Mouse (Mus musculus): Measurements from ENCODE around the gene Uckl1. TPM values are rescaled to one million over a fixed set of nuclear protein-coding genes. Genes with fewer than 3 reads are reported as not detected.

Uckl1 gene
- polyA plus RNA-seq, 1 experiment from 2014 or later, result 62.0 TPM

DNA sequence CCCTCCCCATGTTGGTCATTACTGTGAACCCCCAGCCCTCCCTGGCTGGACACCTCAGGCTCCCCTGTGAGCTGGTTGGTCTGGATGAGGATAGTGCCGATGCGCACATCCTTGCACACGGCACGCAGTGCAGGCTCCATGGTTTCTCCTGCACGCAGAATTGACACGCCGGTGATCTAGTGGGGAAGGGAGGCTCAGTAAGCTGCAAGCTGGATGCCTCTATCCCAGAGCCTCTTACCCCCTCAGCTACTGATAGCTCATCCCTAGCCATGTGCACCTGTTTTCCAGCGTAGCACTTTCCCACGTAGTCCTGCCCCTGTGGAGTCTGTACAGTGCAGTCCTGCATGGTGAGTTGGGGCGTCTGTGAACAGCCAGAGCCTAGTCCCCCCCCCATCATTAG, 14.8 kb downstream of the Uckl1 start:
- Histone ChIP-seq H3K27ac (replicated peaks) (no peak overlapping the region), H3K4me1 (replicated peaks) (no peaks in the 10 kb centered on the region), H3K4me3 (no peak overlapping the region), H3K27me3 (no peaks in the 10 kb centered on the region), H3K9me3 (no peaks in the 10 kb centered on the region), H3K9ac (no peak overlapping the region), H3K4me2 (no peak overlapping the region), H3K36me3 (peaks cover 7% of the 10 kb centered on the region)
- no peak for ATAC-seq (ENCODE audit: low FRiP score, low read depth)
- WGBS, result 94% methylated on average over 10 of the region's 10 CpGs

DNA sequence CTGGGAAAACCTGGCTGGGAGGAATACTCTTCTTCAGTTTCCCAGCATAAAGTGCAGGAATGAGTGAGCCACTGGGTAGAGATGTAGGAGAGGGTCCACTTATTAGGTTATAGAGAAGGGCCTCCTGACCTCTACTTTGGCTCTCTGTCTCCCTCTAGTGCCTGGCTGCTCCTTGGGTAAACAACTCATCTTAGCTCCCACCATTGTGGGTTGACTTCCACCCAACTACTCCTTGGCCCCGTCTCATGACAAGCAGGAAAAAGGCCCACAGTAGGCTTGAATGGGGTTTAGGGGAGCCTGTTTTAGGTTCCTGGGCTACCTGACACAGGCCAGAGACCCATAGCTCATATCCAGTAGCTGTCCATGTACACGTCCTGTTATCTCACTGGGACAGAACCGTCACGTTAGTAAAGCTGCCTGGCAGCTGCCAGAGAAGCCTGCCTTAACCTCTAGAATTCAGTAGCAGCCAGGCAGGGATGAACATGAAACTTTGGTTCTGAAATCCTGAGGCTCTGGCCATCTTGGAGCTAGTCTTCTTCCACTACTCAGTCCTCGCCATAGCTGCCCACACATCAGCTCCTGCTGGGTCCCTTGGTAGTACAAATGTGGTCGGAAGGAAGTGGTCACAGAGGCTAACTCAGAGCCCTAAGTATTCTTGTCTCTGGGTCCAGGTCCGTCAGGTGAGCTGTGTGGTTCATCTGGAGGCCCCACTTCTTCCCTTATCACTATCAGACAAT, 16.3 kb downstream of the Uckl1 start:
- Histone ChIP-seq H3K36me3 (peaks cover 1% of the 10 kb centered on the region; the same call in 1 of the 2 replicates), H3K9ac (no peak overlapping the region), H3K4me3 (no peak overlapping the region), H3K4me1 (replicated peaks) (no peaks in the 10 kb centered on the region), H3K9me3 (no peaks in the 10 kb centered on the region), H3K27me3 (no peaks in the 10 kb centered on the region), H3K4me2 (no peak overlapping the region), H3K27ac (replicated peaks) (no peak overlapping the region)
- 84% methylated on average over 7 of the region's 7 CpGs for WGBS
- no peak for ATAC-seq (ENCODE audit: low FRiP score, low read depth)

DNA sequence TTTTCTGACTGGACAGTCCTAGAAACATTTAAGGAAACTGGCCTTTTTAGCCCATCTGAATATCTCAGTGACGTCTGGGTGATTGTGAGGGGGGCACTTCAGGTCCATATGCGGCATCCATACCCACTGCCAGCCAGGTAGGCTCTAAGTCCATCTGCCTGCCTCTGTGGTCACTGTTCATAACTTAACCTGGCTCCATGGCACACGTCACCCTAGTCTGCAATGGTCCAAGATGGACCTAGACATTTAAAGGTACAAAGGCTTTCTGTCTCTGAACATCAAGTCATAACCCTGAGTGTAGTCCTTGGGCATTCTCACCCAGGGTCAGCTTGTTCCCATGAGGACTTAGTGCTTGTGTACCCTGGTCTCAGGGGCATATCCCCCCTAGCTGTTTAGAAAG, 17.4 kb downstream of the Uckl1 start:
- Histone ChIP-seq H3K4me2 (no peak overlapping the region), H3K36me3 (no peaks in the 10 kb centered on the region), H3K27ac (replicated peaks) (no peak overlapping the region), H3K9me3 (no peaks in the 10 kb centered on the region), H3K27me3 (no peaks in the 10 kb centered on the region), H3K4me1 (replicated peaks) (no peaks in the 10 kb centered on the region), H3K9ac (no peak overlapping the region), H3K4me3 (no peak overlapping the region)
- ATAC-seq (ENCODE audit: low FRiP score, low read depth), result no peak
- WGBS, result 89% methylated on average over 3 of the region's 3 CpGs

DNA sequence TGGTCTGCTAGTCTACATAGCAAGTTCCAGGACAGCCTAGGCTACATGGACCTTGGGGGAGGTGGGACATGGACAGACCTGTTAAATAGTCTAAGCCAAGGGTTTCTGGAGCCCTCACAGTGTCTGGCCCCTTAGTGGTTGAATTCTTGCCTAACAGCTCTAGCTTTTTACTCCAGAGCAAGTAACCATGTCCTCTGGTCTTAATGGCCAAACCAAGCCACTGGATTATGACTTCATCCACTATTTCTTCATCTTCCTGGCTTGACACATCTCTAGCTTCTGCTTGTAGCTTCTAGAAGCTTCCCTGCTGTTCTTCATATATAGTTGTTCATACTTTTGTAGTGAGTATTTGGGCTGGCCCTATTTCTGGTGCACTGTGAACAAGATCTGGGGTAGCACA, 30.9 kb downstream of the Uckl1 start:
- Histone ChIP-seq H3K4me1 (replicated peaks) (no peaks in the 10 kb centered on the region), H3K4me3 (no peak overlapping the region), H3K9ac (no peak overlapping the region), H3K9me3 (no peaks in the 10 kb centered on the region), H3K27ac (replicated peaks) (no peak overlapping the region), H3K4me2 (no peak overlapping the region), H3K36me3 (peaks cover 46% of the 10 kb centered on the region), H3K27me3 (no peaks in the 10 kb centered on the region)
- ATAC-seq (ENCODE audit: low FRiP score, low read depth), result no peak

DNA sequence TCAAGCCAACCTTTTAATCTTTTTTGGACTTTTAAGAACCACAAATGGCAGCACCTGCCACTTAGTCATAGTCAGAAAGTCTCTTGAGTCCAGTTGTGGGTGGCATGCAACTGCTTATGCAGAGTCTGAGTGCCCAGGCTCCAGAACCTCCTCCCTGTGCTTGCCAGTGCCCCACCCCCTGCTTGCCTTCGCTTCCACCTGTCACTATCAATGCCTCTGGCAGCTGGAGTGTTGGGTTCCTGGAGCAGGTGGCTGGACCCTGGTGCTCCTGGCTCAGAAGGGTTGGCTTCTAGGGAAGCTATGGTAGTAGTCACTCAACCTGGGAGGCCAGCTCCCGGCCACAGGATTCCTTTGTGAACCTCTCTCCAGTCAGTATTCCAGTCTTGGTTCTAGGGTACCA, 34.5 kb downstream of the Uckl1 start:
- Histone ChIP-seq H3K27me3 (no peaks in the 10 kb centered on the region), H3K4me2 (no peak overlapping the region), H3K9me3 (no peaks in the 10 kb centered on the region), H3K4me3 (no peak overlapping the region), H3K27ac (replicated peaks) (no peak overlapping the region), H3K36me3 (peaks cover 71% of the 10 kb centered on the region), H3K9ac (no peak overlapping the region), H3K4me1 (replicated peaks) (no peaks in the 10 kb centered on the region)
- no peak for ATAC-seq (ENCODE audit: low FRiP score, low read depth)
- 97% methylated on average over 2 of the region's 2 CpGs for WGBS

DNA sequence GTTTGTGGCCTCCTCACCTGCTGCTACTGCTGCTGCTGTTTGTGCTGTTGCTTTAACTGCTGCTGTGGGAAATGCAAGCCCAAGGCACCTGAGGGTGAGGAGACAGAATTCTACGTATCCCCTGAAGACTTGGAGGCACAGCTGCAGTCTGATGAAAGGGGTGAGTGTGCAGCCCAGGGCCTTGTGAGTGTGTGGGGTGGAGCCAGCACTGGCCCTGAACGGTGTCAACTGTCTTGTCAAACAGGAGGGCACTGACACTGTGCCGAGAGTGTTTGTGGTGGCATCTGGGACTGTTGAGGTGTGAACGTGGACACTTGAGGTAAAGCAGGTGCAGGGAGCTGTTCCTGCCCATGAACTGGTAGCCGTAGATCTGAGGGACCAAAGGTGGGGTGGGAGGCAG, 36.0 kb downstream of the Uckl1 start:
- H3K9ac ChIP-seq, result no peak overlapping the region
- H3K4me2 ChIP-seq, result no peak overlapping the region
- H3K36me3 ChIP-seq, result peaks cover 71% of the 10 kb centered on the region
- no peak for ATAC-seq (ENCODE audit: low FRiP score, low read depth)
- H3K4me3 ChIP-seq, result no peak overlapping the region
- no peaks in the 10 kb centered on the region for H3K4me1 ChIP-seq (replicated peaks)
- WGBS, result 92% methylated on average over 5 of the region's 5 CpGs
- no peak overlapping the region for H3K27ac ChIP-seq (replicated peaks)
- no peaks in the 10 kb centered on the region for H3K27me3 ChIP-seq
- H3K9me3 ChIP-seq, result no peaks in the 10 kb centered on the region

DNA sequence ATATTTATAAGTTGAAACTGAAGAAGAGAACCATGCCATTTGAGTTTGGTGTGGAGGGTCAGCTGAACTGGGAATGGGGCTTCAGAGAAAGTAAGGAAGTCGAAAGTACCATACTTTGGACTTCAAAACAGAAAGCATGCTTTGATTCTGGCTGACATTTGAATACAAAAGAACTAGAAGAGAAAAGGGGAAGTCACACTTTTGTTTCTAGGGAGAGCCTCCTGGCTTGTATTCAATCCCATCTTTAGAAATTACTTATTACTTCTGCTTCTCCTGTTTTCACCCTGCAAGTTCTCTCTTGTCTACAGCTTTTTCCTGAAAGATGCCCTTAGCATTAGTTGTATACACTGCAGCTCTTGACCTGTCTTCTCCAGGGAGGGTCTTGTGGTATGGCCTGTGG, 36.5 kb downstream of the Uckl1 start:
- Histone ChIP-seq H3K27ac (replicated peaks) (no peak overlapping the region), H3K4me2 (no peak overlapping the region), H3K4me1 (replicated peaks) (no peaks in the 10 kb centered on the region), H3K9ac (no peak overlapping the region), H3K27me3 (no peaks in the 10 kb centered on the region), H3K4me3 (no peak overlapping the region), H3K9me3 (no peaks in the 10 kb centered on the region), H3K36me3 (peaks cover 69% of the 10 kb centered on the region)
- ATAC-seq (ENCODE audit: low FRiP score, low read depth), result no peak
- 75% methylated on average over 1 of the region's 1 CpGs for WGBS

DNA sequence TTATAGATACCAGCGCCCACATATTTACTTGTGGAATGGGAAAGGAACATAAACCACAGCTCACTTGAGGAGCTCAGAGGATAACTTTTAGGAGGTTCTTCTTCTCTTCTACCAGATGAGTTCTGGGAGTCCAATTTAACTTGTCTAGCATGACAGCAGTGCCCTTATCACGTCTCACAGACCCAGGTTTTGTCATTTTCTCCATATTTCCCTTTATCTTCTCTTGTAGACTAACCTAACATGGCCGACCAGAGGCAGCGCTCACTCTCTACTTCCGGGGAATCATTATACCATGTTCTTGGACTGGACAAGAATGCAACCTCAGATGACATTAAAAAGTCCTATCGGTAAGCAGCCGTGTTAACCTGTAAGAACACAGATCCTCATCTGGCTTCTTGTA, 38.5 kb downstream of the Uckl1 start:
- peaks cover 49% of the 10 kb centered on the region for H3K36me3 ChIP-seq
- H3K9ac ChIP-seq, result no peak overlapping the region
- no peak overlapping the region for H3K27ac ChIP-seq (replicated peaks)
- H3K4me1 ChIP-seq (replicated peaks), result no peaks in the 10 kb centered on the region
- H3K4me3 ChIP-seq, result no peak overlapping the region
- no peak for ATAC-seq (ENCODE audit: low FRiP score, low read depth)
- no peak overlapping the region for H3K4me2 ChIP-seq
- no peaks in the 10 kb centered on the region for H3K9me3 ChIP-seq
- H3K27me3 ChIP-seq, result no peaks in the 10 kb centered on the region
- 97% methylated on average over 7 of the region's 7 CpGs for WGBS

DNA sequence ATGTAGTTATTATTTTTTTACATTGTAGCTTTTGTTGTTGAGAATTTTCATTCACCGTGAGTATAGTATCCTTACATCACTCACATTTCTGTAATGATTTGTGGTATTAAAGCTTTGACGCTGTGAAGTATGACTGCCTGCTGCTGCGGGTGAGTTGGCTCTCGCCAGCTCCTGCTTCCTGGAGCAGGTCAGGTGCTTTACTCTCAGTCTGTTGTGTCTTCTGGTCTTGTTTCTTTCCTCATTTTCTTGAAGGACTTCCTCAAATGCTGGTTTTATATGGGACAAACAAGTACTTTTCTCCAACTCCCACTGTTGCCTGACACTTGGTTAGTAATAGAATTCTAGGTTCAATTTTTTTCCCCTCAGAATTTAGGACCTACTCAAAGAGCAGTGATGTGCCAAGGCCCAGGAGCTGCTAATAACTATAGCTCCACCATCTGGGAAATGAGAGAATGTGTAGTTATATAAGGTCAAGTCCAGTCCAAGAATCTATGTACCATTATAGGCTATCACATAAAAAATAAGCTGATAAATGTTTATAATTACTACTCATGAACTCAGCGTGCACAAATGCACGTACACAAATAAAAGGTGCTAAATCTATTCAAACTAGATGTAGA, 42.8 kb downstream of the Uckl1 start:
- no peak overlapping the region for H3K4me2 ChIP-seq
- peaks cover 6% of the 10 kb centered on the region; the same call in 1 of the 2 replicates for H3K4me1 ChIP-seq (replicated peaks)
- H3K9me3 ChIP-seq, result no peaks in the 10 kb centered on the region
- H3K4me3 ChIP-seq, result no peak overlapping the region
- 92% methylated on average over 6 of the region's 6 CpGs for WGBS
- peaks cover 8% of the 10 kb centered on the region for H3K36me3 ChIP-seq
- no peak overlapping the region for H3K9ac ChIP-seq
- no peak for ATAC-seq (ENCODE audit: low FRiP score, low read depth)
- H3K27me3 ChIP-seq, result no peaks in the 10 kb centered on the region
- no peak overlapping the region for H3K27ac ChIP-seq (replicated peaks)

DNA sequence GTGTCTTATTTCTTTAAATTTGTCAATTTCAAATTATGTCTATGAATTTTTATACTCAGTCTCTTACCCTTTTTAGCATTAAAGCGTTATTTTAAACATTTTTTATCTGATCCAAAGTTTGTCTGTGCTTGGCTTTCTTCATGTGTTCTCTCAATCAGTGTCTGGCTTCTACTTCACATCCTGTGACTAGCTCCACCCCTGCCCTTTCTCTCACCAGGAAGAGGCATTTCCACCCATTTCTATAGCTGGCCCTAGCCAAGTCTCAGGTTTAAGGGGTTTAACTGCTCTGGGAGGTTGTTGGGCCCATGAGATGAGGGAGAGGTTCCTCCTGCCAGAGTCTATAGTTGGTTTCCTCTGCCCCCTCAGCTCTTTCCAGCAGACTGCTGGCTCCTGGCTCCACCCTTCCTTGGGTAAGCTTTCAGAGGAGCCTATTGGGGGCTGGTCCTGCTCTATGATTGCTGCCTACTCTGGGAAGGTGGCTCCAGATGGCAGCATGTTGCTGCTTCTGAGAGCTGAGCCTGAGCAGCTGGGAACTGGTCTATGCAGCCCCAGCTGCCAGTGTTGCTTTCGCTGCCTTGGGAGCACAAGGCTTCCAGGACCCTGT, 47.1 kb downstream of the Uckl1 start:
- peaks cover 6% of the 10 kb centered on the region; the same call in 1 of the 2 replicates for H3K4me1 ChIP-seq (replicated peaks)
- no peak overlapping the region for H3K4me3 ChIP-seq
- 0 out of 2 replicates have a peak, but pooled peaks have one; percentile 34 for ATAC-seq (ENCODE audit: low FRiP score, low read depth)
- peak overlapping the region; percentile 61 for H3K27ac ChIP-seq (replicated peaks)
- no peaks in the 10 kb centered on the region for H3K36me3 ChIP-seq
- no peak overlapping the region for H3K9ac ChIP-seq
- H3K4me2 ChIP-seq, result no peak overlapping the region
- no peaks in the 10 kb centered on the region for H3K27me3 ChIP-seq
- WGBS, result 80% methylated on average over 2 of the region's 2 CpGs
- H3K9me3 ChIP-seq, result no peaks in the 10 kb centered on the region

DNA sequence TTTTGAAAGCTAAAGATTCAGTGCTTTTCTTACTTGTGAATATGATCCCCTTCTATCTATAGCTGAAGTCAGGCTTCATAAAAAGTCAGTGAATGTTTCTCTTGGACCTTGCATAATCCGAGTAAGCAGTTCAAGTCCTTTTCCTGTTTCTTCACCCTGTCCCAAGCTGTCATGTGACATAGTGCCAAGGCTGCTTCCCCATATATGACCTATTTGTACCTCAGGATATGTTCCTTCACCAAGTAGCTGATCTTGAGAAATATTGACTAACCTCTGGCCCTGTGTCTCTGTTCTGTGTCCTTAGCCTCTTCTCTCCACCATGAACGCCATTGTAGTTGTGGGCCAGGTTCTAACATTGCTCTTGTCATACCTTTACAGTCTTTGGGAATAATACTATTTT, 48.3 kb downstream of the Uckl1 start:
- Histone ChIP-seq H3K4me1 (replicated peaks) (peaks cover 6% of the 10 kb centered on the region; the same call in 1 of the 2 replicates), H3K9me3 (no peaks in the 10 kb centered on the region), H3K9ac (no peak overlapping the region), H3K4me2 (no peak overlapping the region), H3K27me3 (no peaks in the 10 kb centered on the region), H3K4me3 (no peak overlapping the region), H3K27ac (replicated peaks) (no peak overlapping the region), H3K36me3 (no peaks in the 10 kb centered on the region)
- ATAC-seq (ENCODE audit: low FRiP score, low read depth), result no peak
- WGBS, result 93% methylated on average over 2 of the region's 2 CpGs

DNA sequence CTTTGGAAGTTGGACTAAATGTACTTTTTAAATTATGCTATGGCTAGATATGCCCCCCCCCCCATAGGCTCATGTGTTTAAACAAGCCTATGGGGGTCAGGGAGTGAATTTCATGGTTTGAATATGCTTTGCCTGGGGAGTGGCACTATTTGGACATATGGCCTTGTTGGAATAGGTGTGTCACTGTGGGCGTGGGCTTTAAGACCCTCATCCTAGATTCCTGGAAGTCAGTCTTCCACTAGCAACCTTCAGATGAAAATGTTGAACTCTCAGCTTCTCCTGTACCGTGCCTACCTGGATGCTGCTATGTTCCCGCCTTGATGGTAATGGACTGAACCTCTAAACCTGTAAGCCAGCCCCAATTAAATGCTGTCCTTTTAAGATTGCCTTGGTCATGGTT, 52.1 kb downstream of the Uckl1 start:
- peaks cover 2% of the 10 kb centered on the region; the same call in 1 of the 2 replicates for H3K4me1 ChIP-seq (replicated peaks)
- H3K9ac ChIP-seq, result no peak overlapping the region
- no peaks in the 10 kb centered on the region for H3K9me3 ChIP-seq
- no peak for ATAC-seq (ENCODE audit: low FRiP score, low read depth)
- H3K4me3 ChIP-seq, result no peak overlapping the region
- 0 out of 2 replicates have a peak, but pooled peaks cover 2% of the 10 kb centered on the region for H3K36me3 ChIP-seq
- H3K27me3 ChIP-seq, result no peaks in the 10 kb centered on the region
- no peak overlapping the region for H3K27ac ChIP-seq (replicated peaks)
- no peak overlapping the region for H3K4me2 ChIP-seq
- WGBS, result 98% methylated on average over 3 of the region's 3 CpGs
